Mouse (Mus musculus) large intestine, adult 2 months (tissue): ENCODE results near the gene Nucb2. TPM values are rescaled to one million over a fixed set of nuclear protein-coding genes. Genes with fewer than 3 reads are reported as not detected.

Source experiments
- DNase-seq: peaks from one replicate; pipeline ENCODE4 v3.0.0-alpha.2; 2012; ENCODE audit warnings: low read depth, low spot score
- WGBS: fragments of 180-500 bp; shearing (Covaris S2); methylation state at CpG from one replicate; pipeline ENCODE4 v1.1.7; 2018; 5-methylcytosine and 5-hydroxymethylcytosine counted together
- polyA plus RNA-seq: library from polyadenylated mRNA; depleted of rRNA; stranded (reverse); fragments of >200 nt; gene quantifications from 2 replicates; pipeline ENCODE4 v1.2.3, GENCODE M21; 2012; rRNA removed

Gene Nucb2
- polyA plus RNA-seq, 1 experiment: 2.6 TPM

DNA sequence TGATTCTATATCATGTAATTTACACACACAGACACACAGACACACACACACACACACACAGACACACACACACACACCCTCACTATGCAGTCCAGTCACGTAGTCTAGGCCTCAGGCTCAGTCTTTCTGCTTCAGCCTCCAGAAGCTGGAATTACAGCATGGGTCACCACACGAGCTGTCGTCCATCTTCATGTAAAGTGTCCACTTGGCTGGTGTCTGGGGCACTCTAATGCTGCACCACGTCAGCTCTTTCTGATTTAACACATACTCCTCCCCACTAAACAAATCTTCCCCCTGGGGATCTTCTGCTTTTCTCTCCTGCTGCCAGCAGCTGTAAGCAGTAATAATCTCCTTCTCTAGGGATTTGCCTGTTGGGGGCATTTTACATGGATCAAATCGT is 13.1 kb downstream of the Nucb2 start:
- WGBS: 76% methylated on average over 5 of the region's 5 CpGs
- DNase-seq: no peak

DNA sequence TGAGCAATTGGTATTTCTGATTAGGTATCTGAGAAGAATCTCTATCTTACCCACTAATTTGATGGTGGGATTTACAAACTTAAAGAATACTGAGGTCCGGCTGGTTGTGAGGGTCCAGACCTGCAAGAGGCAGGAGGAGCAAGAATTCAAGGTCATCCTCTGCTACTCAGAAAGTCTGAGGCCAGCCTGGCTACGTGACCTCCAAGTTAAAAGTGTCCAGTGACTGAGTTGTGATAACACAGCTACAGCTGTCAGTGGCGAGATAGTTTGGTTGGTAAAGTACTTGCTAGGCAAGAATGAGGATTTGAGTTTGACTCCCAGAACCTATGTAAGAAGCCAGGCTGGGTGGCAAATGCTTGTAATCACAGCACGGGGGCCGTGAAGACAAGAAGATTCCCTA is 14.0 kb downstream of the Nucb2 start:
- 94% methylated on average over 5 of the region's 5 CpGs for WGBS
- DNase-seq: no peak

DNA sequence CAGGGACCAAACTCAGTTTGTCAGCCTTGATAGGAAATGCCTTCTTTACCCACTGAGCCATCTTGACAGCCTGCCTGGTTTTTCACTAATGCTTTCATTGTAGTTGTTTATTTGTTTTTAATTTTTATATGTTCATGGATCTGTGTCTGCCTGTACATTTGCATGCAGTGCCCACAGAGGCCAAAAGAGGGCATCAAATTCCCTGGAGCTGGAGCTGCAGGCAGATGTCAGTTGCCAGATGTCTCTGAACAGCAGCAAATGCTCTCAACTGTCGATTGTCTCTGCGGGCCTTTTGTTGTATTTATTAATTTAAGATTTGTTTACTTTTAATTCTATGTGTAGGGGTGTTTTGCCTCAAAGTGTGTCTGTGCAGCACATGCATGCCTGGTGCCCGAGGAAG is 15.6 kb downstream of the Nucb2 start:
- no peak for DNase-seq
- WGBS: 44% methylated on average over 3 of the region's 3 CpGs

DNA sequence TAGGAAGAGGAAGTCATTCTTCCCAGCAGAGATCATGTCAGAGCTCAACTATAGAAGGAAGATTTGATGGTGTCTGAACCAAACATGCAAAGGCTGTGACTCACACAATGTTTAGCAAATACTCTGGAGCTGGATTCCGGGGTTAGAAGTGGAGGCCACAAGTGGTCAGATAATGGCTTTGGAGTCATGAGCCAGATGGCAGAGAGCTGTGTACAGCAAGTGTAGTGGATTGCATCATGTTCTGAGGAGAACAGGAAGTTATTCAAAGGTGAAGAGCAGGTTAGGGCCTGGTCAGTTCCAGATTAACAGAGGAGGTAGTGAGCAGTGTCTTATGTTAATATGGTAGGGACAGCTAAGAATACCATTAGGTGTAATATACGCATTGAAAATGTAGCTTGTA is 20.4 kb downstream of the Nucb2 start:
- DNase-seq: no peak

DNA sequence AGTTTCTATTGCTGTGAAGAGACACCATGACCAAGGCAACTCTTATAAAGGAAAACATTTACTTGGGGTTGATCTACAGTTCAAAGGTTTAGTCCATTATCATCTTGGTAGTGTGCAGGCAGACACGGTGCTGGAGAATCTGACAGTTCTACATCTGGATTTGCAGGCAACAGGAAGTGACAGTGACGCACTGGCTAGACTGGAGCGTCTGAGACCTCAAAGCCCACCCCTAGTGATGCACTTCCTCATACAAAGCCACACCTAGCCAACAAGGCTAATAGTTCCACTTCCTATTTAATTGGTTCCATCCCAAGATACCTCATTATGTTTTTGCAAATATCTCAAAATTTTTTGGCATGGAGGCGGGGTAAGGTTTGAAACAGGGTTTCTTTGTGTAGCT is 25.6 kb downstream of the Nucb2 start:
- whole genome bisulfite sequencing: 73% methylated on average over 4 of the region's 4 CpGs
- DNase-seq: no peak

More for the DNA sequence above, 20.4 kb downstream of the Nucb2 start:
- WGBS: 78% methylated on average over 2 of the region's 2 CpGs

DNA sequence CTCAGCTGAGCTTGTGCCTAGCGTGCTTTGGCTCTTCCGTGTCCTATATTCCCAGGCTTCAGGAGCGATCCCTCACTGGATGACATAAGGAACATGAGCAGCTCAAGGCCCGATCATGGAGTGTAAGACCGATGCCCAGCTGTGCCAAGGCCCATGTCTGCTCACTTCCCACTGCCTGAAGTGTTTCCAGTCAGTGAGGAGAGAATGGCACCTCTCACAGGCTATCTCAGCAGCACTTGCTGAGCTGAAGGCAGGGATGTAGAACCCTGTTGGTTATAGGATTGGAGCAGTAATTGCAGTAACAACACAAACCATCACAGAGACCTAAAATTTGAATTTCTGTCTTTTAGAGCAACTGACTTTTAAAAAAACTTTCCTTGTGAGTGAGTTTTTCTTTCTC is 26.3 kb downstream of the Nucb2 start:
- 98% methylated on average over 5 of the region's 5 CpGs for WGBS
- DNase-seq: no peak

DNA sequence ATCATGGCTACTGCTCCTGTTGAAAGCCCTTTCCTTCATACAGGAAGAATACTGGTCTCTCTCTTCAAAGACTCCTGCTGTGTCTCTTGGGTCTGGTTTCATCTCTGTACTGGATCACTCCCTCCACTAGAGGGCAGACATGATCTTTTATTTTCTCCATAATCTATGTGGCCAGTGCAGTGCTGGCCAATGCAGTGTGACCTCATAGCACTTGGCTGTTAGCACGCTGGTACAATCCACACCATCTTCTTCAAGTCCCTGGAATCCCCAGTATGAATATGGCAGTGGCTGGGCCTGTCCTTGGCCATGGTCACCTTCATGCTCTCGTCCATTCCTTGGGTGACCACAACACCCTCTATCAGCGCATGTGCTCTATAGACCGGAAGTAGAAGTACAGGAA is 27.1 kb downstream of the Nucb2 start:
- WGBS: 83% methylated on average over 4 of the region's 4 CpGs
- DNase-seq: peak; percentile 24

DNA sequence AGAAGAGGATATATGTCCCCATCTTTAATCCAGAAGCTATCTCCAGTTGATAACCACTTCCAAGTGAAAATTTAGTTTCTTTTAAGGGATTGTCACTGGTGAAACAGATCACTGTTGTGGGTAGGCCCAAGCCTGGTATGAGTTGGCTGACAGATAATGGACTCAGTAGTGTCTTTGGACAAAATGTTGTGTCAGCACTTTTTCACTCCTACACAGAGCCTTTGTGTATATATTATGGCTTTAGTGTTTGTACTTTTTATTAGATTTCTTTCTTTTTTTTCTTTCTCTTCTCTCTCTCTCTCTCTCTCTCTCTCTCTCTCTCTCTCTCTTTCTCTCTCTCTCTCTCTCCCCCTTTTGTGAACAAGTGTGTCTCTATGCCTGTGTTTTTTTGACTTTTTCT is 52.7 kb downstream of the Nucb2 start:
- DNase-seq: no peak

DNA sequence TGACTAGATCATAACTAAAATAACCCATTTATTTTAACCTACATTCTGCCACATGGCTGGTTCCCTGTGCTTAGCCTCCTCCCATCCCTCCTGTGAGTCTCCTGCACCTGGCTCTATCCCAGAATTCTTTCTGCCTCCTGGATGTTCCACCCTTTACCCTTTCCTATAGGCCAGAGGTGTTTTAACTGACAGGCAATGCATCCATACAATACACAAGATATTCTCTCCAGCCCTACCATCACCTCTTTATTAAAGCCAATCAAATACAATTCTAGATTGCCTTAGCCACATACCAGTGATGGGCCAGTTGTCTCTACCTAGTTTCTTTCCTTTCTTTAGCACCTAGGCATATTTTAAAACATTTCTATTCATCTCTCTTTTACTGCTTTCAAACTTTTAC is 70.4 kb downstream of the Nucb2 start:
- DNase-seq: no peak

Other genes starting within 250 kb of the Nucb2 start
- gene Plekha7, start 196.0 kb upstream of the Nucb2 start, polyA plus RNA-seq: 19.3 and 31.4 TPM in 2 replicates
- 126 and 130 TPM in 2 replicates for gene Rps13, start 170.2 kb upstream of the Nucb2 start, polyA plus RNA-seq
- gene Pik3c2a, start 60.9 kb upstream of the Nucb2 start, polyA plus RNA-seq: 3.5 and 4.5 TPM in 2 replicates